Mouse (Mus musculus): ENCODE measurements around the gene Lrrc56.

- TF ChIP-seq CTCF (IDR thresholded peaks at IDR 0.05; ENCODE audit: low read depth, low read length) (no peak), GATA1 (IDR thresholded peaks at IDR 0.05; ENCODE audit: borderline replicate concordance, low read length) (no peak)
Measured at GRCm38 (mm10) chr7:141192776-141193347, 1.1 kb upstream of the Lrrc56 start.
